Mouse (Mus musculus) CD4-positive helper T cell, adult 2 months (primary cell): ENCODE data around the gene Rasal1.

Experiments
- DNase-seq: peaks from one replicate; pipeline ENCODE4 v3.0.0-alpha.2; 2012; ENCODE audit warnings: low read depth, missing footprints, low spot score

The Rasal1 gene

GRCm38 (mm10) chr5:120653873-120654272 lies 5.3 kb downstream of the Rasal1 start:
- DNase-seq, result no peak

- DNase-seq, result no peak
Measured at GRCm38 (mm10) chr5:120656281-120656751, 7.7 kb downstream of the Rasal1 start.

DNA sequence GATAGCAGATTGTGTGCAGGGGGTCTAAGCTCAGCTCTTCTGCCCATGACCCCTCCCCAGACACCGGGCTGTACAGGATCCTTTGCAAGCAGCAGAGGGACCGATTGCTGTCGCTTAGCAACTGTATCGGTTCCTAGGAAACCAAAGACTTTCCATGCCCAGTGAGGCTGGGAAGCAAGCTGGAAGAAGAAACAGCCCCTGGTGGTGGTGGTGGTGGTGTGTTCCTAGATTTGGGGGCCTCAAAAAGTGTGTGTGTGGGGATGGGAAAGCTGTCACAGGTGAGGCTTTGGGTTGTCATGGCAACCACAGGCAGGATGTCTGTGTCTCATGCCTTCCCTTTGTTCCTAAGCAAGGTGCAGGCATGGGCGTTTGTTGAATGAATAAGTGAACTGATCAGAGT lies 12.2 kb downstream of the Rasal1 start:
- peak; percentile 47 for DNase-seq

DNA sequence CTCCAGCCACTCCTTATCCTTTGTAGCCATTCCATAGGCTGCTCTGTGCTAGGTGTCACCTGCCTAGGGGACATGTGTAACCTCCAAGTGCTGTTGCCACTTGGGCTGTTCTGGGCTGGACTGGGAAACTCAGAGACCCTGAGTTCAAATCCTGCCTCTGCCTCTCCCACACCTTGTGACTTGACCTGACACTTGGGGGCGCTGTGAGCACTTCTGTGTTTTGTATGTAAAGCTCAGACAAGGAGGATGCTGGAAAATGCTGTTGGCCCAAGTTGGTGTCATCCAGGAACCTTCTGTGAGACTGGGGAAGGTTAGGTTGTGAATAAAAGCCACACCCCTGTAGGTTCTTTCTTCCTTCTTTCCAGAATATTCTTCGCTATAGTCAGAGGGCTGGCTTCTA lies 16.3 kb downstream of the Rasal1 start:
- no peak for DNase-seq

- no peak for DNase-seq
Measured at GRCm38 (mm10) chr5:120668761-120669160, 20.1 kb downstream of the Rasal1 start.

DNA sequence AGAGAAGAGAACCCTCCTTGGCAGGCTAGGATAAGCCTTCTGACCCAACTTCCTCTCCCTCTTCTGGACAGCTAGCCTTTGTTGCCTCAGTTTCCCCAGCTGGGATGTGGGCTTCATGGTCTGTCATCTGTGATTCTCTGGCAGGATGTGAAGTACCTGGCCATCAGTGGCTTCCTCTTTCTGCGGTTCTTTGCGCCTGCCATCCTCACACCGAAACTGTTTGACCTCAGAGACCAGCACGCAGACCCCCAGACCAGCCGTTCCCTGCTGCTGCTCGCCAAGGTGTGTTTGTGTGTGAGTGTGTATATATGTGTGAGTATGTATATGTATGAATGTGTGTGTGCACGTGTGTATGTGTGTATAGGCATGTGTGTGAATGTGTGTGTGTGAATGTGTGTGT lies 21.5 kb downstream of the Rasal1 start:
- DNase-seq, result no peak

- DNase-seq, result no peak
Measured at GRCm38 (mm10) chr5:120671865-120672264, 23.3 kb downstream of the Rasal1 start.

DNA sequence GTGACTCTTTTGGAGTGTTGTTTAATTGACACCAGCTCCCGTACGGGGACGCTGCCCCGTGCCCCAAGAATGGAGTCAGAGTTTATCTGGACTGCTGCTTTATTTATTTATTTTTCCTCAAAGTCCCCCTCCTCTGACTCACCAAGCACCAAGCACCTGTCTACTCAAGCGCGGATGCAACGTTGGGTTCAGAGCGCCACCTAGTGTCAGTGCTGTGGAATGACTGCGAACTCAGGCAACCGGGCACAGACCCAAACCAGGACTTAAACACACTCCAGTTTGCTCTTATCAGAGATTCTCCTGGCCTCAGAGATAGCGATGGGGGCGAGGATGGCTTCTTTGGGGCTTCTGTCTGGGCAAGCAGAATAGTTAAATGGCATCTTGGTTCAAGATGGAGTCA lies 25.0 kb downstream of the Rasal1 start:
- peak; percentile 81 for DNase-seq

GRCm38 (mm10) chr5:120674229-120675145 lies 25.9 kb downstream of the Rasal1 start:
- DNase-seq, result peak; percentile 62

DNA sequence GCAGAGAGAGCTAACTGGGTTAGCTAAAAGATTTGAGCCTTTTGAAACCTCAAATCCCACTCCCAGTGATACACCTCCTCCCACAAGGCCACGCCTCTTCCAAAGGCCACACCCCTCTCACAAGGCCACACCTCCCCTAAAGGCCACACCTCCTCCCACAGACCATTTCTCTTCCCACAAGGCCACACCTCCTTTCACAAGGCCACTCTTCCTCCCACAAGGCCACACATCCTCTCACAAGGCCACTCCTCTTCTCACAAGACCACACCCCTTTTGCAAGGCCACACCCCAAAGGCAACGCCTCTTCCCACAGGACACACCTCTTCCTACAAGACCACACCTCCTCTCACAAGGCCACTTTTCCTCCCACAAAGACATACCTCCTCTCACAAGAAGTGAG lies 28.9 kb downstream of the Rasal1 start:
- peak; percentile 84 for DNase-seq

GRCm38 (mm10) chr5:120679676-120680555 lies 31.3 kb downstream of the Rasal1 start:
- DNase-seq, result peak; percentile 73

DNA sequence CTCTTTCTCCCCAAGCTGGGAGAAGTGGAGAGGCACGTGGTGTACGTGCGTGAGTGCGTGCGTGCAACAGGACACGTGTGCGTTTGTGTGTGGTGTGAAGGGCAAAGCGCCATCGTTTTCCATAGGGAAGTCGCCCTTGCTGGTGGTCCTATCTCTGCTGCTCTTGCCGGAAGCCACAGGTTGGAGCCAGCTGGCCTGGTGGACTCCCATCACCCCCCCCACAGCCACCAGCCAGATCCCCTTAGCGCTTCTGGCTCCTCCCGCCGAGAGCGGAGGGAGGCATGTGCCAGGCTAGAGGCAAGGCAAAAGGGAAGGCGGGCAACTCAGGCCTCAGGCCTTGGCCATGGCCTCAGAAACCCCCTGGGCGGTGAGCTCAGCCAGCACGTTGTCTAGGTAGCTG lies 32.3 kb downstream of the Rasal1 start:
- DNase-seq, result no peak

- DNase-seq, result peak; percentile 57
Measured at GRCm38 (mm10) chr5:120682982-120683771, 34.6 kb downstream of the Rasal1 start.

DNA sequence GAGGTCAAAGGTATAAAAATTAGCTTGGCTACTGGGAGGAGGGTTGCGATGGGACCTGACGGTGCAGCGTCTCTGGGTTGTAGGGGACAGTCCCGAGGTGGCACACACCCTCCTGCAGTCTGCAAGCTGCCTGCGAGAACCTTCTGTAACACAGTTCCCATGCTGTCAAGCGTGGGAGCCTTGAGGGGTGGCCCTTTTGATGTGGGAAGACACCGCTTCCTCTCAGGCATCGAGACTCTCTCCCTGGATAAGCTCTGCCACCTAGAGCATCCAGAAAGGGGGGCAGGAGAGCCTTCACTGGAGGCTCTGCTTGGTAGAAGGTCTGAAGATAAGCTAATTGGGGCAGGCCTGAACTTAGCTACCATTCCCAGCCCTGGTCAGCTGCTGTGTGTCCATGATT lies 37.1 kb downstream of the Rasal1 start:
- peak; percentile 93 for DNase-seq

DNA sequence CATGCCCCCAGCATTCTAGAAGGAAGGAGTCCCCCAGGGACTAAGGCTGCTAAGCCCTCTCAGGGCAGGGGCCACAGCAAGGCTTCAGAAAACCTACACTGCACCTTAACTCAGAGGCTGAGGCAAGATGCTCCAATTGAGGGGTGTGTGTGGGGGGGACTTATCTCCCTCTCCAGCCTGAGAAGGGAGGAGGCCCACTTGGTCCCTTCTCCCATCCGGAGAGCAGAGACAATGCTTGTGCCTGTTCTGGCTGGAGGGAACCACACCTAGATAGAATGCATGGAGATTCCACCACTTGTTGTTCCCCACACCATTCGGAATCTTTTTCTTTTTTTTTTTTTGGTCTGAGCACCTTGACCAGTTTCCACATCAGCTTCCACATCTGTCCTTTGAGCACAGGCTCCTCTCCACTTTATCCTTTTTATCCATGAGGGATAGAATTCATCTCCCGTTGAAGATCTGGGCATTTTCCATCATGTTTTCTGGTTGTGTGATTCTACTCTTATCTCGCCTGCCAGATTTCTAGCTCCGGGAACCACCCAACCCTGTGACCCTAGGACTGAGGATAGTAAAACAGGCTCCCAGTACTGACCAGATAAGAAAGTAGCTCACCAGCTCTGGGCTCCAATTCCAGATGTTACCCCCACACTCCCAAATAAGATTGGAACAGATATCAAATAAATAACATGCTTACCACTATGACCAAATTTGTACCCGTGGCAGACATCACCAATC lies 38.3 kb downstream of the Rasal1 start:
- no peak for DNase-seq

GRCm38 (mm10) chr5:120687484-120687851 lies 38.9 kb downstream of the Rasal1 start:
- no peak for DNase-seq

DNA sequence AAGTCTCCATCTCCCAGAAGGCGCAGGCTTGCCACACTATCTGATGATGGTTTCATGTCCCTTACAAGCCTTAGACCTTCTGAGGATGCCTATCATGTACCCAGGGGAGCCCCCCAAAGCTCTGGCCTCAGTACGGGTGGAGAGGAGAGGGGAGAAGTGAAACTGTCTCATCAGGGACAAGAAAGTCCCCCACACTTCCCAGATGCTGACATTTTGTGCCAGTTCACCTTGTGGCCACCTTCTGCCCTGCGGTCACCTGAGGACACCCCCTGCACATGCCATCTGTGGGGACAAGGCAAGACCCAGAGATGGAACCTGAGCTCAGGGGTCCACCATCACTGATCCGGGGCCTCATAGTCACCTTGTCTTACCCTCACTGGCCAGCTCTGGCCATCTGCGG lies 39.3 kb downstream of the Rasal1 start:
- DNase-seq, result no peak

DNA sequence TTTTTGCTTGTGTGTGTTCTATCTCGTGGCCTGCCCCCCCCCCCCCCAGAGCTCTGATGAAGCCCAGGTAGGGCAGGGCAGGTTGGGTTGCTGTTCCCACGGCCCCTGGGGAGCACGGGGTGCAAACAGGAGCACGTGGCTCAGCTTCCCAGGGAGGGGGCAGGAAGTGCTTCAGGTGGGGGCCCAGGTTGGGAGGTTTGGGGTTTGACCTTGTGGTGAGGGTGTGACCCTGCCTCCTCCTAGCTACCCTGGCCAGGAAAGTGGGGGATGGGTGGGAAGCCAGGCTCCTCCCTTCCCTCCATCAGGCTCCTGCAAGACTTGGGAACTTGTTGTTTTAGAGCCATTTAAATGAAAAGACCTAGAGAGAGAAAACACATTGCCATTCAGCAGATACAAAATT lies 39.8 kb downstream of the Rasal1 start:
- peak; percentile 88 for DNase-seq

DNA sequence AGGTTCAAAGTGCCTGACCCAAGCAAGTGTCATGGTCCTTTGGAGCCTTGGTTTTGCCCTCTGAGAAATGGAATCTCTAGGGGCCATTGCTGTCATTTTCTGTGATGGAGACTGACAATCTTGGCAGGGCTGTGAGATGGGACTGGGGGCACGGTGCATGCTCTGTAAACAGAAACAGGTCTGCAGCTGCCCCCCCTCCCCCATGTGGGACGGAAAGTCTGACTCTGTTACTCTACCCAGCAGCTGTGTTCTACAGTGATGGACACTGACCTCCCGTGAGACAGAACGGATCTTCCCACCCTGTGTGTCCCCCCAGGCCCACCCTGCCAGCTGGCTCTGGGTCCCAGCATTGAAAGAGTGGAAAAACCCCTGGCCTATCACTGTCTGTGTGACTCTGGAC lies 41.8 kb downstream of the Rasal1 start:
- no peak for DNase-seq

DNA sequence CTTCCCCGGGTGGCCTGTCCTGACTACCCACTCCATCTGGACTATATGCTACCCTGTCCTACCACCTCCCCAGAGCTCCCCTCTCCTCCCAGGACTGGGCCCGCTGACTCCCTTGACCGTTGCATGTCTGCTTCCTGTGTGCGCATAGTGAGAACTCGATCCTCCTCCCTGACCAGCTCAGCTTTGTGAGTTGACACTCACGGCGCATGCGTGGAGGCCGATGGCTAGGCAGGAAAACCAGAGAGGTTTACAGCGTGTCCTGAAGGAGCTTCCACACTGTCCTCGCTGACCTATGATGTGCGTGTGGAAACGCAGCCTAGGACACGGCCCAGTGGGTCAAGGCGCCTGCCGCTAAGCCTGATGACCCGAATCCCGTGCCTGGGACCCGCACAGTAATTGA lies 43.4 kb downstream of the Rasal1 start:
- no peak for DNase-seq
